Mouse (Mus musculus): ENCODE measurements around the gene Timmdc1.

The Timmdc1 gene

DNA sequence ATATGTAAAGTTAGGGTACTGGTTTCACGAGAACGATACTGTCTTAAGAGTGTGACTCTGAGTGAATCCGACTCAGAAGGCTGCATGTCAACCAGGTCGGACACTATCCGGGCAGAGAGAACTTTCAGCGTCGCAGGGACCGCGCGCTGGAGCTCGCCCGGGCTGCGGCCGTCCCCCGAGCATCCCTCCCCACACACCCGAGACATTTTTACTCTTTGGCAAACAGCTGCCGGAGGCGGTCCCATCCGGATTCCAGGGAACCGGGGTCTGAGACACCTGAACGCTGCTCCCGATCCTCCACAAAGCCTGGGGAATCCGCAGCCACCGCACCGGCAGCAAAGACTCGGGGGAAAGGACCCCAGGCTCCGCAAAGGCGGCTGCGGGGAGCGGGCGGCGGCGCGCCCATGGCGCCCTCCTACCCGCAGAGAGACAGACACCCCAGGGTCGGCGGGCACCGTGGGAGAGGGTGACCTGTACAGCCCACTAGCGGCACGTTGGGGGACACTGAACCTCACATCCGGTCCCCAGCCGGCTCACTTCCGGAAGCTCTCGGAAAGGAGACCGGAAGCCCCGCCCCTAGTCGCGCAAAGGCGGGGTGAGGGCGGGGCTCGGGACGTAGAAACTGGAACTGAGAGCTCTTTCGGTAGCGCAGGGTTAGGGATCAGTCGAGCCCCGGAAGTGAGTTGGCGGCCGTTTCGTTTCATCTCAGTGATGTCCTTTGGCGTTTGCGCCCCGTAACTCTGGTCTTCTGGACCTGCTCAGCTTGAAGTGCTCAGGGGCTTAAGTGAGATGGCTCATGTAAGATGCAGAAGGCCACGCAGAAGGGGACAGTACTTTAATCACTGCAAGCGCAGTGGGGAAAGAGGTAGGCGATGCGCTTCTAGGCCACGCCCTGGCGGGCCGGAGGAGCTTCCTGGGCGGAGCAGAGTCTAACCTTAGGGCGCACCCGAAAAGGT lies at the start of gene Timmdc1:
Gene Timmdc1, minus strand, starts transcription at position 535 of the 956 bp plus-strand sequence.
- peak; percentile 98 for DNase-seq (ENCODE audit: low read depth, low spot score)

DNA sequence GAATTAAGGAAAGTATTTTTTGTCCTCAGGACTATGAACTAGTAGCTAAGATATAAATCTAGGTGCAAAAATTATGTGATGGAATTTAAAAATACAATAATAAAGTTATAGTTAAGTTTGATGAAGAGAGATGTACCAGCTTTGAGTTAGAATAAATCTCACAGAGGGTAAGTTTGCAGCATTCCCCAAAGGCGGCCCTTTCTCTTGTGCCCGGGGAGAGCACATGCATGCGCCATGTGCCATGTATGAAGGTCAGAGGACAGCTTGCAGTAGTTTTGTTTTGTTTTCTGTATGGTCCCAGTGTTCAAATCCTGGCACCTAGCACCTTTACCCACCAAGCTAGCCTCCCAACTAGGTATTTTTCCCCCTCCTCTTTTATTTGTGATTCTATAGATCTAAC lies 49.0 kb upstream of the Timmdc1 start:
- DNase-seq (ENCODE audit: low read depth, low spot score) = no peak

DNA sequence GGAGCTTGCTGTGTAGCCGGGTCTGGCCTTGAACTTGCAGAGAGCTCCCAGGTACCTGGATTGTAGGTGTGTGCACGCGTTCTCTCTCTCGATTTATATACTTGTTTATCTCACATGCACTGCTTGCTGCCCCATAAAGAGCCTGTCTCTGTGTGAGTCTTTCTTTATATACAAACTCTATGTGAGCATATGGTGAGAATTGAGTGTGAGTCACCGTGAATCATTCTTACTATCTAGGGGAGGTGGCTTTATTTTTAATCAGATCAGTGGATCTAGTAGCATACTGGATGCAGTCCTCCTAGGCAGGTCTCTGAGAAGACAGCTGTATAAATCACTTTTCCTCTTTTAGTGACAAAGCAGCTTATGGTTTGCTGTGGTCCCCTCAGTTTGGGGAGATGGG lies 45.7 kb upstream of the Timmdc1 start:
- DNase-seq (ENCODE audit: low read depth, low spot score) = no peak

DNA sequence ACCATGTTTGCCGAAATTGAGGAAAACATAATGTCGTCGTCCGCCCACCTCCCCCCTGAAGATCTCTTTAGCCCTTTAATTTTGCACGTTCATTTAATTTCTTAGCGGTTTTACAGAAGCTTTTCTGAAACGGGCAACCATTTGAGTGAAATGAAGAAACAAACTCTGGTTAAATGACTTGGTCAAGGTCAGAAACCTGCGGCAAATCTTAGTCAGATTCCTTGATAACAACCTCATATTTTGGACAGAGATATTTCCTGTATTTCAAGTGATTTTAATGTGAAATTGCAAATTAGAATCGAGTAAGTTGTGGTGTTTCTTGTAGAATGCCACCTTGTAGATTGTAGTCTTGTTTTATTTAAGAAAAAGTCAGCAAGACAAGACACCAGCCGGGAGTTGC lies 41.1 kb upstream of the Timmdc1 start:
- no peak for DNase-seq (ENCODE audit: low read depth, low spot score)

DNA sequence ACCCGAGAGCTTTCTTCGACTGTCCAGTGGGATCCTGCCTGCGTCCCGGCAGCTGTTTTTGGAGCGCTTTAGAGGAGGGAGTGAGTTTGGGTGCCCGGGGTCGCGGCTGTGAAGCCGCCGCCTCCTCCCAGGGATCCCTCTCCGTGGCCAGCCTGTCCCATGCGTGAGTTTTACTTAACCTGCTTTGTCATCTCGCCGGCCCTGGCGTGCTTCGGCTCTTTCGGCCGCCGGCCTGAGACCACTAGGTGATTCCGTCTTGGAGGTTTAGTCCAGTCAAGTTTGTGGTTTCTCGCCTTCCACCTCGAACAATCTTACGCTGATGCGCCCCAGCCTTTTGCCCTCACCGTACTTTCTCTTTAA lies 40.5 kb upstream of the Timmdc1 start:
- no peak for DNase-seq (ENCODE audit: low read depth, low spot score)

DNA sequence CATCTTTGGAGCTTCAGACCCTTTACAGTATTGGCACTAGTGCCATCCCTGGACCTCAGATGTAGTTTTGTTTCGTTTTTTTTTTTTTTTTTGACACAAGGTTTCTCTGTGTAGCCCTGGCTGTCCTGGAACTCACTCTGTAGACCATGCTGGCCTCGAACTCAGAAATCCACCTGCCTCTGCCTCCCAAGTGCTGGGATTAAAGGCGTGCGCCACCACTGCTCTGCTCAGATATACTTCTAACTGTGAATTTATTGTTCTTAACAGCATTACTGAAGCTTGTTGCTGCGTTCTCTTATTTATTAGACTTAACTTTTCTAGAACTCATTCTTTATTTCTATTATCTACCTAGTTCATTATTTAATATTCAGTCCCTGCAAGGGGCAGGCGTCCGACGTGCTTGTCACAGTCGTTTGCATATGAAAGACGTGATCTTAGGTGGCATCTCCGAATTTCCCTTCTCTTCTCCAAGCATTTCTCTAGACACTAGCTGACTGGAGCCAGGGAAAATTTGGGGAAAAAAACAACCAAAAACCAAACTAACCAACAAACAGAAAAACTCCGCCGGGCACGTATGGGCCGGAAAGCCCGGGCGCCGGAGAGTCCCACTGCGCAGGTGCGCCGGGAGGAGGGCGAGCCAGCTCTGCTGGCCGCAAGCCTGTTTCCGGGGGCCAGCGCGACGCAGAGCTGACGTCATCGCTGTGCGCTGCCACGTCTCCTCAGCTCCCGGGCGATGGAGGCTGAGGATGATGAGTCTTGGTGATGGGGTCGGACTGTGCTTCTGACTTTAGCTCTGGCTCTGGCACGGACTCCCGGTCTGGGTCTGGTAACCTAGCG lies 39.9 kb upstream of the Timmdc1 start:
- peak; percentile 97 for DNase-seq (ENCODE audit: low read depth, low spot score)

DNA sequence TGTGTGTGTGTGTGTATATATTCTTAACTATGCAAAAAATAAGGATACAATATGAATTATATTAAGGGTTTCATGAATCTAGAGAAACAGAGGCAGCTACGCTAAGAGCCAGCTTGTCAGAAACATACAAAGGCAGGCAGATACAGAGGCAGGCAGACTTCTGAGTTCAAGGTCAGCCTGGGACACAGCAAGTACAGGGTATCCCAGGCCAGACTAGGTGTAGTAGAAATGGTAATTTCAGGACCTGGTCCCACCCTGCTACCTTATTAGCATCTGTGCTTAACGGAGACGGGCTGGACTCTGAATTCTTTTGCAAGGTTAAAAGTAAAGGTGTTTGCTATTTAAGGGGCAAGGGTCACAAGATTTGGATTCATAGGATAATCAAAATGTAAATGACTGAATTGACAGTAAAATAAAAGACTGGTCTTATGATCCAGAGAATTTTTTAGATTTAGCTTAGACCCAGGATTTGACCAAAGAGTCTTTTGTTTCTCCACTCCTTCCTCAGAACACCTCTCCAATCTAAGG lies 35.8 kb upstream of the Timmdc1 start, which contains the start of gene Tmem39a:
Gene Tmem39a, plus strand, starts transcription at position 478 of the 528 bp plus-strand sequence.
- peak; percentile 73 for DNase-seq (ENCODE audit: low read depth, low spot score)

DNA sequence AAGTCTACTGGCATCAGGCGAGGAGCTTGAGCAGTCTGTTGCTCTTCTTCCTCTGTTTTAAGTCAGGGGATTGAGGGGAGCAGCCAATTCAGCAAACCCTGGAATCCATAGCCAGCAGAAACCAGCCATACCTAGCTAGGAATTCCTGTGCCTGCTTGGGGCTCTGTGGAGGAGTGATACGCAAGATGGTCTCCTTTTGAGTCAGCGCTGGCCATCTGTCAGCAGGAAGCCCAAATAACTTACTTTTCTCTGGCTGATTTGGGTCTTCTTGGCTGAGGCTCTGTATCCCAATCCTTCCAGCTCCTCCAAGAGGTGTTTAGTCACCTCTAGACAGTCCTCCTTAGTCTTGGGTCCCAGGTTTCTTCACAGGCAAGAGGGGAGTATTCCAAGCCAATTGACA lies 33.5 kb upstream of the Timmdc1 start:
- no peak for DNase-seq (ENCODE audit: low read depth, low spot score)

DNA sequence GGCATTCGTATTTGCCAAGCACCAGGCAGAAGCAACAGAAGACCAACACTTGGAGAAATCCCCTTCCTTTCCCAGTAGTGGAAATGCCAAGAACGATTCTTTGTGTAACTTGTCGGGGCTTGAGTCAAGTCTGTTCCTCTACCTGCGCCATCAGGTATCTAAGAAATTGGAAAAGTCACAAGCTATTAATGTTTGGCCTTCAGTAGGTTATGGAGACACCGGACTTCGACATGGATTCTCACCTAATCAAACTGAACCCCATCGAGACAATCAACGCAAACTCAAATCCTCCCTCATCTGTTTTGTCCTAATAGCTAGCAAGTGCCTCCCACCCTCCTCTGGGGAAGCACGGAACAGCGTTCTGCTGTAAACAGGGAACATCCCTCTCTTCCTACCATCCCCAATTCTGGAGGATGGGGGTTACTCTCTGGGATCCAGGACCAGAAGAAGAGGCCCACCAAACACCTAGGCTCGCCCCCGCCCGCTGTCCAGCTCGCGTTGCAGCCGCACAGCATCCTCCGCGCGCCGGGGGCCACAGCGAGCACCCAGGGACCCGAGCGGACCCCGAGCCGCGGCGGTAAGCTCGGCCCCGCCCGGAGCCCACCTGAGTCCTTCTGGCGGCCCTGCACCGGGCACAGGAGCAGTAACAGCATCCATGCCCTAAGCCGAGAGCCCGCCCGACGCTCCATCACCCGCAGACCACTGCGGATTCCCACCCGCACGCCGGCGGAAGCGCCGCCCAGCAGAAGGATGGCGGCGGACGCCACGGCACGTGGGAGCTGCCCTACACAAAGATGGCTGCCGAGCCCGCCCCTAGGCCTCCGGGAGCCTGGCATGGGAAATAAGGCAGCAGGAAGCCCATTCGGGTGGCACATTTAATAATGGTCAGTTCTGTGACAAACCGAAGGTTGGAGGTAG lies 27.3 kb upstream of the Timmdc1 start, which contains the start of gene Poglut1:
Gene Poglut1, minus strand, starts transcription at position 780 of the 918 bp plus-strand sequence.
- peak; percentile 88 for DNase-seq (ENCODE audit: low read depth, low spot score)

DNA sequence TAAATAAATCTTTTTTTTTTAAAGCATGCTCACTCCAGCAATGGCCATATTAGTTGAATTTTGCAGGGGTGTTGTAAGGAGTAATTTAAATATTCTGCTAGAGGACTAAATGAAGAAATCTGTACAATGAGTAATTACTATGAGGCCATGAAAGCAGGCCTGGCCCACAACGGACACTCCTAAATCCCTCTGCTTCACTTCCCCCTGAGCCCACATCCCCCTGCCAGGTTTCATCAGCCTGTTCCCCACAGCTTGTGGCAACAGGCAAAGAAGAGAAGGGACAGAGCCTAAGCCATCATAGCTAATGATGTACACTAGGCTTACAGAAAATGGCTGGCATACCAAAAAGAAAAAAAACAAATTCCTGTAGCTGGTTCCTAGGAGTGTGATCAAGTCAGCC lies 25.5 kb upstream of the Timmdc1 start:
- no peak for DNase-seq (ENCODE audit: low read depth, low spot score)

DNA sequence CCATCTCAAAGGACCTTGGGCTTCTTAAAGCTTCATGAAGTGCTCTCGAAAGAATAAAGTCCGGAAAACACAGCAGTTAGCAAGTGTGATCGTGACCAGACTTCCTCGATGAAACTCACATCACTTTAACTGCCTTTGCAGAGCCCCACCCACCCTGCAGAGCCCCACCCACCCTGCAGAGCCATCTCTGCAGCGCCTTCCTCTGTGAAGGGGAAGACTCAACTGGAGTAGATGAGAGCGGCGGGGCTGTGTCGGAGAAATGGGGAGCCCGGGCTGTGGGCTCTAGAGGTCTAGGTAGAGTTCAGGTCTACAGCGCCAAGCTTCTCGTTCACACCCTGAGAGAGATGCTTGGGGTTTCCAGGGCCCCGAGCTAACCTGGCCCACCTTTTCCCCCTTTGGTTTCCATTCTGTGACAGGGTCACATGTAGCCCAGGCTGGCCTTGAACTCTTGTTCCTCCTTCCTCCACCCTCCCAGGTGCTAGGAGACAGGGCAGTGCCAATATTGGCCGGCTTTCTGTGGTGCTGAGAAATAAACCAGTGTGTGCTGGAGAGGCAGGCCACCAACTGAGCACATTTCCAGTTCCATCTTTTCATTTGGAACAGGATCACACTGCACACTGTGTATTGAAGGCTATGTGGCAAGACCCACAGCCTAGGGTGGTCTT lies 16.4 kb upstream of the Timmdc1 start:
- peak; percentile 78 for DNase-seq (ENCODE audit: low read depth, low spot score)

DNA sequence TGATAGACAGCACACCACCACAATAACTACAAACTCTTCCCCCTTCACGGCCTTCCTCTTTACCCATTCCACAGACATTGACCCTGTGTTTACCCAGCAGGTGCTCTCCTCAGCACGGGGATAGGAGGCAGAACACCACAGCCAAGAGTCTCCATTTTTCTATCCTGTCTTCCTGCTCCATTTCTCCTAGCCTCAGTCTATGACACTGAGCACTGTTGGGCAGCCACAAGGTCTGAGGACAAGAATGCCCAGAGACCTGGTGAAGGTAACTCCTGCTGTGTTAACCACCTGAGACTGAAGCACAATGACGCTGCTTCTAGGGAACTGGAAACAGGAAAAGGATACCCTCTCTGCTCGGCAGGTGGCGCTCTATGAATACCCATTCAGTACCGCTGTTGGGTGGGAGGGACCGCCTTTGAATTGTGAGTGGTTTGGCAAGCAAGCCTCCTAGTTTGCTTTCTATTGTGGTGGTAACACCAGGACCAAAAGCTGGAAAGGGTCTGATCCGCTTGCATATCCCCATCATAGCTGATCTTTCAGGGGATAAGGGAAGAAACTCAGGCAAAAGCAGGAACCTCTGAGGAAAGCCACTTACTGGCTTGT lies 14.2 kb upstream of the Timmdc1 start:
- DNase-seq (ENCODE audit: low read depth, low spot score) = peak; percentile 92

DNA sequence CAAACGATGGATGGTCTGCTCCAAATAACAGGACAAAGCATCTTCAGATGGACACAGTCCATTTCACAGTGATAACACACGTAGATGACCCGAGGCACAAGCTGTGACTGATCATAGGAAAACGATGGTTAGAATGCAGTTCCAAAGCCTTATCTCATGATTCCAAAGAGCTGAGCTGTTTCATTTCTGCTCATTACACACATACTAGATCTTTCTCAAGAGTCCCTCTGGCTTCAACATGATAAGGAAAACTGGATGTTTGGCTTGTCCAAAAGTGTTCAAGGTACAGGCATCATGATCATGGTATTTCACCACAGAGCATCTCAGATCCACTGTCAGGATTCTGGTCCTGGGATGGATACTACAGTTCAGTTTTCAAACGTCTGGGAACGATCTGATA lies 3.8 kb upstream of the Timmdc1 start:
- DNase-seq (ENCODE audit: low read depth, low spot score) = no peak

DNA sequence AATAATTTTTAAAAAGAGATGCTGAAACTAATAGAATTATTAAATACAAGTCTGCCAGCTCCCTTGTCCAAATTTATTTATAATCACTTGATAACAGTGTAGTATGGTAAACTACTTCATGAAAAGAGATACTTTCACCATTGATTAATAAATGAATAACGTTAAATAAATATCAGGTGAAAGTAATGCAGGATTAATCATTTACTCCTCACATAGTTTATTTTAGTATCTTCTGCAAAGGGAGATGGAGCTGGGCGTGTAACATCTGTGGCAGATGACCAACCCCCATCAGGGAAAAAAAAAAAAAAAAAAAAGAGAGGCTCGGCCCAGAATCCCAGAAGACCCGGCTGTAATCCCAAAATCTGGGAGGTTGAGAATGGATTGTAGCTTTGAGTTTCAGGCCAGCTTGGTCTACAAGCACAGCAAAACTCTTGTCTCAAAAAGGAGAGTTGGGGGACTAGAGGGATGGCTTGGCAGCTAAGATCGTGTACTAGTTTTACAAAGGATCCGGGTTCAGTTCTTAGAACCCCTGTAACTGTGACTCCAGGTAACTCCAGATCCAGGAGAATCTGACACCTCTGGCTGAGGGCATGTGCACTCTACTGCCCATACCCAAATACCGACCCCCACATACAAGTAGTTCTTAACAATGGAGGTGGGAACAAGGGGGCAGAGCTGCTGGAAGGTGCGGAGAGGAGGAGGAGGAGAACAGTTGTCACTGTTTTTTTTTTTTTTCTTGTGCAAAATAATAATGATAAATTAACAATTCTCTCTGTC lies 1.1 kb downstream of the Timmdc1 start:
- no peak for DNase-seq (ENCODE audit: low read depth, low spot score)

DNA sequence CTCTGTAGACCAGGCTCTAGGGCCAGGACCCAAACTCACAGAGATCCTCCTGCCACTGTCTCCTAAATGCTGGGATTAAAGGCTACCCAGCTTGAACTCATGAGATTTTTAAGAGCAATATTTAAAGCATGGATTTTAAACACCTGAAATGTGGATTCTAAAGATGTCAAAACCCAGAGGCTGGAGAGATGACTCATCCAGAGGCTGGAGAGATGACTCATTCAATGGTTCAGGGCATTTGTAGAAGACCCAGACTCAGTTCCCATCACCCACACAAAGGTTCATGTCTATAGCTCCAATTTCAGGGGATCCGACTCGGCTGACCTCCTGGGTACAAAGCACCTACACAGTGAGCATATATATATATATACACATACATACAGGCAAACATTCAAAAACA lies 3.3 kb downstream of the Timmdc1 start:
- no peak for DNase-seq (ENCODE audit: low read depth, low spot score)

DNA sequence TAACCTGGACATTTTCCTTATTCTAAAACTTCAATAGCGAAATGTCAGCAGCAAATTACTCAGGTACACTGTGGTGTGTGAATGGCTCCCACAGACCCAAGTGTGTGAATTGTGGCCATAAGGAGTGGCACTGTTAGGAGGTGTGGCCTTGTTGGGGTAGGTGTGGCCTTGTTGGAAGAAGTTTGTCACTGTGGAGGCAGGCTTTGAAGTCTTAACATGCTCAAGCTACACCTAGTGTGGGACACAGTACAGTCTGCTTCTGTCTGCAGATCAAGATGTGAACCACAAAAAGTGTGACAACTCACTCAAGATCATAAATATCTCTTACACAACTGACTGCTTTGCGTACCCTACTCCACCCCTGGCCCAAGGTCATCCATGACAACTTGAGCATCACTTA lies 11.6 kb downstream of the Timmdc1 start:
- peak; percentile 79 for DNase-seq (ENCODE audit: low read depth, low spot score)

DNA sequence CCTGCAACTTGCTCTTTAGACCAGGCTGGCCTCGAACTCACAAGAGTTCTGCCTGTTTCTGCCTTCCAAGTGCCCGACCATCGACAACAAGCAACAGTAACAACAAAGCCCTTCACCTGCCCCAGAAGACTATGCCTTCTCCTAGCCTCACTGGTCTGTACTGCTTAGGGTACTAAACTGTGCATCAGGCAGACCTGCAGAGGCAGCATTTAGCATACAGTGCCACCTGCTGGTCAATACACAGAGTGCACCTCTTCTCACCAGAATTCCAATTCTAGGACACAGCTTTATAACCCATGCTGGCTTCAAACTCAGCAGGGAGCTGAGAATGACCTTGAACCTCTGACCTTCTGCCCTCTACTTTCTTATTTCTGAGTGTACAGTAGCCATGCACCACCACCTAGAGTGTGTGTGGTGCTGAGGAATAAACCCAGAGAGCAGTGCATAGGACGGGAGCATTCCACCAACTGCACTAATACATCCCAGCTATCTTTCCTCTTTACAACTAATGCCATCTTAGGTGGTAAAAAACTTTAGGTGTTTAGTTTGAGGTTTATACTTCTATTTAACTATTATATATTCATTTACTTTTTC lies 16.3 kb downstream of the Timmdc1 start:
- peak; percentile 88 for DNase-seq (ENCODE audit: low read depth, low spot score)

DNA sequence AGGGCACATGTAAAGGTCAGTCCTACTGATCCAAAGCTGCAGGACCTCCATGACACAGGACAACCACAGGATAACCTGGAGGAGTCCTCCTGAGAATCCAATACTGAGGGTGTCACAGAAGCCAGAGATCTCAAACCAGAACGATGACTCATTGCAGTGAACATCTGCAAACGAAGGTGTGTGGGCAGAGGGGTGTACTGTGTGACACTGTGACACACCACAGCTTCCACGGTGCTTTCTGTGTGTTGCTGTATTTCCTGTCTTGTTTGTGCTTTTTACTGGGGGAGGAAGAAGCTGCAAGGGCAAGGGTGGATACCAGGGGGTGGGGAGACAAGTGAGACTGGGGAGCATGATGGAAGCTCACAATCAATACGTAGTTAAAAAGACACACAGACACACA lies 18.9 kb downstream of the Timmdc1 start:
- DNase-seq (ENCODE audit: low read depth, low spot score) = no peak

DNA sequence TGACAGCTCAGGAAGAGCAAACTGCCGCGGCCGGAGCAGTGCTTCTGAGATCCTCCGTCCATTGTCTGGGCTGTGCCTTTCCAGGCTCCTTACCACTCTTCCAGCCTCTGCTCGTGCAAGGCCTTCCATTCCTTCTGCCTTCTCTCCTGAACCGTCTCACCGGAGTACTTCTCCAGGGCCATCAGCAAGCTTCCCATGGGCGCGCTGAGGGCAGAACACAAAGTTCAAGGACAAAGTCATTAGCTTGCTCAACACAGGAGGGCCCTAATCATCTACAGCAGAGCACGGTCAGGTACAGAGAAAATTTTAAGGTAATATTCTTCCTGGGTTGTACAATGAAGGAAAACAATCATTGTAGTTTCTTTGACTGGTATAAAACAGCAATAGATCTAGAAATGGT lies 20.0 kb downstream of the Timmdc1 start:
- no peak for DNase-seq (ENCODE audit: low read depth, low spot score)
